Mouse (Mus musculus): ENCODE data around the gene Kctd10.

The Kctd10 gene

GRCm38 (mm10) chr5:114379763-114380162 is 545 bp downstream of the Kctd10 start:
- DNase-seq (ENCODE audit: low spot score in 2 of 2) = no peak

DNA sequence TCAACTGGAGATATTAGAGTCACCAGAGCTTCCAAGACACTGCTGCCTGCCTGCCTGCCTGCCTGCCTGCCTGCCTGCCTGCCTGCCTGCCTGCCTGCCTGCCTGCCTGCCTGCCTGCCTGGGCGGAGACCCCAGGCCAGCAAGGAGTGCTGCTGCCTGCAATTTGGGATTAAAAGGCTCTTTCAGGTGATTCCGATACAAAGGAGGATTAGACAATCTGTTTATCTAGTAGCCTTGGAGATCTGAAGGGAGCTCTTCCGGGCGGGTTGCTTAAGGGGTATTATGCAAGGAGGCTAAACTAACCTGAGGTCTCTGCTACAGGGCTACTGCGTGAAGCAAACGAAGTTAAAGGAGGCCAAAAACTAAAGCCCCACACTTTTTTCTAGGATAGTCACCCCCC is 1.4 kb downstream of the Kctd10 start:
- no peak for DNase-seq (ENCODE audit: low spot score in 2 of 2)

- DNase-seq (ENCODE audit: low spot score in 2 of 2) = no peak
Observed at GRCm38 (mm10) chr5:114378177-114378920, 2.0 kb downstream of the Kctd10 start.

- no peak for DNase-seq (ENCODE audit: low spot score in 2 of 2)
Observed at GRCm38 (mm10) chr5:114374409-114375213, 5.7 kb downstream of the Kctd10 start.

DNA sequence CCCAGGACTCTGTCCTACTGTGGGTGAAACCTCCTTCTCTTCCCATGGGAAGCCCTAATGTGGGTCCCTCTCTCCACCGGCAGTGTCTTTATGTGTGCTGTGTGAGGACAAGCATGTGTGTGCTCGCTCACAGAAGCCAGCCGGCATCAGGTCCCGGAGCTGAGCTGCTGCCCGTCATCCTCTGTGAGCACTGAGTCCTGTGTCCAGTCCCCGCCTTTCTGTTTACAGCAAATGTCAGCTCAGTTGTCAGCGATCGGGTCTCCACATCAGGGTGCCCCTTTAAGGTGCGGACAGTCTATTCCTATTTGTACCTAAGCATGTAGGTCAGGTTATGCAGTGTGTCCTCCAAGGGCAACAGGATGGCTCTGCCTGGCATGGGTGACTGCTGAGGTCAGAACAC is 6.7 kb downstream of the Kctd10 start:
- no peak for DNase-seq (ENCODE audit: low spot score in 2 of 2)

GRCm38 (mm10) chr5:114373174-114373573 is 7.1 kb downstream of the Kctd10 start:
- DNase-seq (ENCODE audit: low spot score in 2 of 2) = no peak

- no peak for DNase-seq (ENCODE audit: low spot score in 2 of 2)
Observed at GRCm38 (mm10) chr5:114372565-114372964, 7.7 kb downstream of the Kctd10 start.

- no peak for DNase-seq (ENCODE audit: low spot score in 2 of 2)
Observed at GRCm38 (mm10) chr5:114371731-114372473, 8.4 kb downstream of the Kctd10 start.

GRCm38 (mm10) chr5:114371331-114371730 is 9.0 kb downstream of the Kctd10 start:
- no peak for DNase-seq (ENCODE audit: low spot score in 2 of 2)

DNA sequence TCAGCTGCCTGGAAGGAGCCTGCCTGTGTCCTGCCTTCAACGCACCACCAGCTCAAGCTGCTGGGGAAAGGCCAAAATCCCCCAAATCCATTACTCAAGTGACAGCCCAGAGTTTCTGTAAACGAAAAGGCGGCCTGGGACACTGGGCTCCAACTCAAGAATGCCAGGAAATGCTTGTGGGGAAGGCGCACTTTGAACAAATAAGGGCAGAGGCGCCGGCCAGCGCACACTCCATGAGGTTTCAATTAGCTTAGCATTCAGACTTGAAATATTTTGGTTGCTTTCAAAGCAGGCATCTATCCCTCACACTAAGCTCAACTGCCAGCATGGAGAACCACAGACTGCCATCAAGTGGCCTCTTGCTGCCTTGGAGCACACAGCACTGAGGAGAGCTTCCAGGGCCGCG is 9.9 kb downstream of the Kctd10 start:
- DNase-seq (ENCODE audit: low spot score in 2 of 2) = peak; percentile 46 to 61

GRCm38 (mm10) chr5:114369921-114370320 is 10.4 kb downstream of the Kctd10 start:
- no peak for DNase-seq (ENCODE audit: low spot score in 2 of 2)

- DNase-seq (ENCODE audit: low spot score in 2 of 2) = no peak
Observed at GRCm38 (mm10) chr5:114368803-114369496, 11.4 kb downstream of the Kctd10 start.

GRCm38 (mm10) chr5:114368121-114368520 is 12.2 kb downstream of the Kctd10 start:
- DNase-seq (ENCODE audit: low spot score in 2 of 2) = no peak

- DNase-seq (ENCODE audit: low spot score in 2 of 2) = no peak
Observed at GRCm38 (mm10) chr5:114365043-114365752, 15.1 kb downstream of the Kctd10 start.

DNA sequence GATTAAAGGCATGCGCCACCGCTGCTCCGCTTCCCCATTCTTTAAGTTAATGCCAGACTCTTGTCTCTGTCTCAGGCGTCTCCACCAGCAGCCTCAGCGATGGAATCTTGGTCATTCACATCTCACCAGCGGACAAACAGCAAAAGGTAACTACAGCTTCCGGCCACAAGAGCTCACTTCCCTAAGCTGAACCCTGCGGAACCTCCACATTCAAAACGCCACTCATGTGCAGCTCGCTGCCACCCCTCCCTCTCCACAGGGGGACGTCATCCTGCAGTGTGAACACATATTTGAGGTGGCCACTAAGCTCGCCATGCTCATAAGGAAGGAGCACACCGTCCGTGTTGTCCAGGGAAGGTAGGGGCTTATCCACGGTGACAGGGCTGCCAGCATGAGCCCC is 19.3 kb downstream of the Kctd10 start:
- DNase-seq (ENCODE audit: low spot score in 2 of 2) = no peak

DNA sequence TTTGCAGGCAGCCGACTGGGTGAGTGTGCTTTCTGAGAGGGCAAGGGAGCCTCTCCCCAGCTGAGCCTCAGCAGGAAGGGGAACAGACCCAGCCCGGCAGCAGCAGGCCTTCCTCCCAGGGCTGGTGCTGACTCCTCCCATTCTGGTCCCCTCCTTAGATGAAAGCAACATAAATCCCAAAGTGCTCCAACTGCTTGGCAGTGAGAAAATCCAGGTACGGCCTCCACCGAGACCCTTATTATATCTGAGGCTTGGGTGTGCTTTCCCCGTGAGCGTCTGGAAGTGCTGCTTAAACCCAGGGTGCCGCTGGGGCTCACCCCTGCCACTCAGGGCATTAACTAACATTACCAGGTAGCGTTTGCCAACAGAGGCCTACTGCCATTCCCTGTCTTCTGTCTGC is 20.7 kb downstream of the Kctd10 start:
- no peak for DNase-seq (ENCODE audit: low spot score in 2 of 2)

DNA sequence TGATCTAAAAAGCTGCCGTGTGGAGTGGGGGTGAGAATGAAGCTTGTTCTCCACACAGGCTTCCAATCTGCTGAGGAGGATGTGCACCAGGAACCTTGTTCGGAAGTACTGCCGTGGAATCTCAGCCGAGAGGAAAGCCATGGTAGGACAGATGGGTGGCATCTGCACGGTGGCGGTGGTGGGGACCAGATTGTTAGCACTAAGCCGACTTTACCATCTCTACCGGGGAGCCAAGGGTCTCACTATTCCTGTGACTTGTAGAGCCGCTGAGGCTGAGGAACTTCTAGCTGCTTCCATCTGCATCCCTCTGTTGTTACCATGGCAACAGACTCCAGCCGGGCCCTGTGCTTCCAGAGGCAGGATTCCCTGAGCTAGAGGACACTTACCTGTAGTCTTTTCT is 21.5 kb downstream of the Kctd10 start:
- DNase-seq (ENCODE audit: low spot score in 2 of 2) = peak; percentile 60 to 78

DNA sequence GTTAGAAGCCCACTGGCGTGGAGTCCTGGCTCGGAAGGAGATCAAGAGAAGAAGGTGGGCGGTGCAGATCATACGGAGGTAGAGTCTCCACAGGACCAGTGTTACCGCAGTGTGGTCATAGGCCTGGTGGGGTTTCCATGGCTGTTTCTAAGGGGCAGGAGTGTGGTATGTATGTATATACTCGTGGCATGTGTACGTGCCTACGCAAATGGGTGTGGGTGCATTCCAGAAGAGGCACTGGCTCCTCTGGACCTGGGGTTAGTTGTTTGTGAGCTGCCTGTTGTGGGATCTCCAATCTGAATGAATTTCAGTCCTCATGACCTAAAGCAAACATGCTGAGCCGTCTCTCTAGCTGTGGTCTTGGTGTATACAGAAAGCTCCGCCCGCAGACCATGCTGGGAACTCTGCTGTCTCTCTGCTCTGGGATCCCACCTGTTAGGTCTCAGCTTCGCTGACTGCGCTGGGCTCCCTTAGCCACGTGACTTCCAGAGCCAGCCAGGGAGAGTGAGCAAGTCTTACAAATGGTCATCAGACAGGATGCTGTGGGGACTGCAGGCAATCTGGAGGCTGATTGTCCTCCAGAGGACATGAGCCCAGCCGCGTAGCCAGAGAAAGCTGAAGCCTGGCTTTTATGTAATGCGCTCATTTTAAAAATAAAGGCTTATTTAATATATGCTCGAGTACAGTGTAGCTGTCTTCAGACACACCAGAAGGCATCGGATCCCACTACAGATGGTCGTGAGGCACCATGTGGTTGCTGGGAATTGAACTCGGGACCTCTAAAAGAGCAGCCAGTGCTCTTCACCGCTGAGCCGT is 23.2 kb downstream of the Kctd10 start:
- peak; percentile 63 to 83 for DNase-seq (ENCODE audit: low spot score in 2 of 2)

DNA sequence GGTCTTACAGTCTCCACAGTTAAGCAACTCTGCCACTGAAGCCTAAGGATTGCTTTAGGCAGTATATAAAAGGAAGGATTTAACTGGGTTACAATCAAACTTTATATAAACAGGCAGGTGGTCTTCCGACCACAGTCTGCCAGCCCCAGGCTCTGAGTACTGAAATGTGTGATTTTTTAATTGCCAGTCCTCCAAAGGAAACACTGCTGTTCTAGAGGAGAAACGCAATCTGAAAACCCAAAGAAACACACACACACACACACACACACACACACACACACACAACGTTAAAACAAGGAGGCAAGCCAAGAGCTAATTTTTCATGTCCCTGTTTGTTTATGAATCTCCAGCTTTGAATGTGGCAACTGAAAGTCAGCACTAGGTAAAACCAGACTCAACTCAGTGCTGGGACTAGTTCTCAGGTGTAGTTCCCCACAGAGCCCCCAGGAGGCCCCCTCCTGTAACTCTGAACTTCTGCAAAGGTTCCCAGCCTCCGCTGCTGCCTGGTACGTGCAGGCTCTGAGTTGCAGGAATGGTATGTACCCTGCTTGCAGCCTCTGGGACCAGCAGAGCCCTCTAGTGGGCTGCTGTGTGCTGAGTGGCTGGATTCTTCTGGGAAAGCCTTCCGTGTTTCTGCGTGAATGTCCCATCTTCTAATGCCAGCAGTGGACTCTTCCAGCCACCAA is 23.9 kb downstream of the Kctd10 start:
- peak; percentile 78 to 83 for DNase-seq (ENCODE audit: low spot score in 2 of 2)

- no peak for DNase-seq (ENCODE audit: low spot score in 2 of 2)
Observed at GRCm38 (mm10) chr5:114351490-114351889, 28.8 kb downstream of the Kctd10 start.
